Mouse (Mus musculus) midbrain, embryonic 12.5 days (tissue): Measurements from ENCODE around the gene Cldn8. TPM values are rescaled to one million over a fixed set of nuclear protein-coding genes. Genes with fewer than 3 reads are reported as not detected.

Experiments used
- ATAC-seq: fragments of 200-750 bp; cut with Nextera tagmentation; 2 replicates; pipeline ENCODE4 v1.8.0; 2017; ENCODE audit warnings: low read depth, moderate TSS enrichment, moderate library complexity; ENCODE audit not compliant: low FRiP score
- H3K27ac ChIP-seq: fragments of 300-500 bp; sonication (generic); replicated peaks from 2 replicates; pipeline ENCODE4 v1.5.1; 2016; ENCODE audit warnings: mild to moderate bottlenecking
- H3K27me3 ChIP-seq: fragments of 300-500 bp; sonication (generic); 2 replicates; pipeline ENCODE4 v1.6.1; 2016; ENCODE audit warnings: mild to moderate bottlenecking
- H3K36me3 ChIP-seq: fragments of 300-500 bp; sonication (generic); 2 replicates; pipeline ENCODE4 v1.6.1; 2016
- H3K4me1 ChIP-seq: fragments of 300-500 bp; sonication (generic); 2 replicates; pipeline ENCODE4 v1.6.1; 2016
- H3K4me2 ChIP-seq: fragments of 300-500 bp; sonication (generic); replicated peaks from 2 replicates; pipeline ENCODE4 v1.6.1; 2016; ENCODE audit warnings: mild to moderate bottlenecking, moderate library complexity
- H3K4me3 ChIP-seq: fragments of 300-500 bp; sonication (generic); 2 replicates; pipeline ENCODE4 v1.5.1; 2016; ENCODE audit warnings: mild to moderate bottlenecking
- H3K9ac ChIP-seq: fragments of 300-500 bp; sonication (generic); replicated peaks from 2 replicates; pipeline ENCODE4 v1.6.1; 2016; ENCODE audit warnings: mild to moderate bottlenecking, moderate library complexity
- H3K9me3 ChIP-seq: fragments of 300-500 bp; sonication (generic); 2 replicates; pipeline ENCODE4 v1.6.1; 2016; ENCODE audit warnings: mild to moderate bottlenecking
- WGBS: fragments of 180-500 bp; shearing (Covaris S2); methylation state at CpG from one replicate; pipeline ENCODE4 v1.1.7; 2016; 5-methylcytosine and 5-hydroxymethylcytosine counted together
- polyA plus RNA-seq: library from polyadenylated mRNA; unstranded; fragments of >200 nt; fragmentation: Nextera tagmentation; extraction: Ambion mirVana; gene quantifications from 2 replicates; pipeline ENCODE4 v1.2.1, GENCODE M21; 2016

The Cldn8 gene
- polyA plus RNA-seq, result 0.47 and 0.50 TPM in 2 replicates

GRCm38 (mm10) chr16:88563045-88563913, at the start of gene Cldn8:
Gene Cldn8, minus strand, starts transcription at chr16:88563183.
- H3K9ac ChIP-seq, result no peak within 1 kb of the TSS
- WGBS, result 72% methylated on average over 6 of the region's 6 CpGs

GRCm38 (mm10) chr16:88612712-88613111, 49.7 kb upstream of the Cldn8 start:
- H3K4me2 ChIP-seq, result no peak overlapping the region
- no peak overlapping the region for H3K4me3 ChIP-seq
- no peaks in the 10 kb centered on the region for H3K36me3 ChIP-seq
- WGBS, result 50% methylated on average over 4 of the region's 4 CpGs
- no peak overlapping the region for H3K9ac ChIP-seq
- no peaks in the 10 kb centered on the region for H3K9me3 ChIP-seq
- no peak overlapping the region for H3K27ac ChIP-seq
- no peaks in the 10 kb centered on the region for H3K27me3 ChIP-seq
- no peaks in the 10 kb centered on the region for H3K4me1 ChIP-seq
- peak; percentile 63; the same call in 1 of the 2 replicates for ATAC-seq

More at GRCm38 (mm10) chr16:88563045-88563913, at the start of gene Cldn8:
- H3K4me2 ChIP-seq, result no peak within 1 kb of the TSS
- H3K27me3 ChIP-seq, result no peaks in the 10 kb centered on the region
- no peak within 1 kb of the TSS for H3K4me3 ChIP-seq
- no peak within 1 kb of the TSS for H3K27ac ChIP-seq
- no peaks in the 10 kb centered on the region for H3K4me1 ChIP-seq
- H3K36me3 ChIP-seq, result no peaks in the 10 kb centered on the region
- no peak for ATAC-seq
- no peaks in the 10 kb centered on the region for H3K9me3 ChIP-seq

GRCm38 (mm10) chr16:88611922-88612321, 48.9 kb upstream of the Cldn8 start, which contains the start of gene Krtap24-1:
Gene Krtap24-1, minus strand, starts transcription at chr16:88612279.
- 93% methylated on average over 8 of the region's 8 CpGs for WGBS
- H3K36me3 ChIP-seq, result no peaks in the 10 kb centered on the region
- no peaks in the 10 kb centered on the region for H3K27me3 ChIP-seq
- H3K9ac ChIP-seq, result no peak within 1 kb of the TSS
- no peaks in the 10 kb centered on the region for H3K9me3 ChIP-seq
- H3K4me2 ChIP-seq, result no peak within 1 kb of the TSS
- no peak within 1 kb of the TSS for H3K27ac ChIP-seq
- H3K4me3 ChIP-seq, result no peak within 1 kb of the TSS
- ATAC-seq, result no peak
- H3K4me1 ChIP-seq, result no peaks in the 10 kb centered on the region

DNA sequence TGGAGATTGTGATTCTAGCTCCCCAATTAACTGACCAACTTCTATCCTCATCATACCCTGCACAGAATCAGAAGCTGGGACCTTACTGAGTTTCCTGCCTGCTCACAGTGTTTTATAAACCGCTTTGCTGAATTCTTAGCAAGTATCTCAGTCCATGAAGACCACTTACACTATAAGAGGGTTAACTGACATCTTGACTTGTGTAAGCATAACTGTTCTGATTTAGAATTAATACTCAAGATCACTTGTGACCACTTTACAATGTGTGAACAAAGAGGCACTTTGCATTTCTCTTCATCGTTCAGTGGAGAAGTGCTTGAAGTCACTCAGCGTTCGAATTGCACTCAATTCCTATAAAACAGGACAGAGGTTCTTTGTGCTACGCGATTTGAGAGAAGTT, 41.6 kb upstream of the Cldn8 start:
- H3K9me3 ChIP-seq, result no peaks in the 10 kb centered on the region
- H3K27ac ChIP-seq, result no peak overlapping the region
- ATAC-seq, result no peak
- no peaks in the 10 kb centered on the region for H3K27me3 ChIP-seq
- H3K4me3 ChIP-seq, result no peak overlapping the region
- H3K36me3 ChIP-seq, result no peaks in the 10 kb centered on the region
- no peak overlapping the region for H3K9ac ChIP-seq
- no peaks in the 10 kb centered on the region; the same call in 1 of the 2 replicates for H3K4me1 ChIP-seq
- 87% methylated on average over 6 of the region's 6 CpGs for WGBS
- H3K4me2 ChIP-seq, result no peak overlapping the region

- Histone ChIP-seq H3K27ac (no peak overlapping the region), H3K9me3 (no peaks in the 10 kb centered on the region), H3K36me3 (no peaks in the 10 kb centered on the region), H3K27me3 (no peaks in the 10 kb centered on the region), H3K4me3 (no peak overlapping the region), H3K4me2 (no peak overlapping the region), H3K4me1 (no peaks in the 10 kb centered on the region; the same call in 1 of the 2 replicates), H3K9ac (no peak overlapping the region)
- 41% methylated on average over 1 of the region's 1 CpGs for WGBS
- peak; percentile 56; the same call in 1 of the 2 replicates for ATAC-seq
Measured at GRCm38 (mm10) chr16:88602464-88602863, 39.5 kb upstream of the Cldn8 start.

- Histone ChIP-seq H3K9ac (no peak overlapping the region), H3K27ac (no peak overlapping the region), H3K27me3 (no peaks in the 10 kb centered on the region), H3K9me3 (no peaks in the 10 kb centered on the region), H3K36me3 (no peaks in the 10 kb centered on the region), H3K4me3 (no peak overlapping the region), H3K4me1 (no peaks in the 10 kb centered on the region; the same call in 1 of the 2 replicates), H3K4me2 (no peak overlapping the region)
- 82% methylated on average over 8 of the region's 8 CpGs for WGBS
- no peak for ATAC-seq
Measured at GRCm38 (mm10) chr16:88600303-88600702, 37.3 kb upstream of the Cldn8 start.

- H3K4me2 ChIP-seq, result no peak overlapping the region
- no peak overlapping the region for H3K4me3 ChIP-seq
- H3K9ac ChIP-seq, result no peak overlapping the region
- WGBS, result 72% methylated on average over 16 of the region's 16 CpGs
- H3K4me1 ChIP-seq, result no peaks in the 10 kb centered on the region; the same call in 1 of the 2 replicates
- no peaks in the 10 kb centered on the region for H3K27me3 ChIP-seq
- no peaks in the 10 kb centered on the region for H3K36me3 ChIP-seq
- ATAC-seq, result no peak
- H3K9me3 ChIP-seq, result no peaks in the 10 kb centered on the region
- H3K27ac ChIP-seq, result no peak overlapping the region
Measured at GRCm38 (mm10) chr16:88599504-88600237, 36.7 kb upstream of the Cldn8 start.

DNA sequence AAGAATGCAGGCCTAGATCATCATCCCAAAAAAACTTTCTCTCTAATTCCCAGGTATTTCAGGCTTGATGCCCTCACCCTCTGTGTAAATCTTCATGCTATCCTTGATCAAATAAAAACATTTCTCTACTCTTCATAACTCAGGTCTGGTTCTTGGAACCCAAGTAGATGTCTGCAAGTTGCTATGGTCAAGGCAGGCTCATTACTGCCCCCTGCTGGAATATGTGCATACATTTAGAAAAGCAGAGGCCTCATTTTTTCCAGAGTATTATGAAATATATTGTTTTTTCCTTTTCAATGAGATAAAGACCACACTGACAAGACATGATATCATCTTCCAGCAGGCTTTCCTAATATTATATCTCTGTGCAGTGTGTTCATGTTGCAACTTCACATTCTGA, 29.8 kb upstream of the Cldn8 start:
- no peak for ATAC-seq
- Histone ChIP-seq H3K27ac (no peak overlapping the region), H3K4me1 (no peaks in the 10 kb centered on the region), H3K4me3 (no peak overlapping the region), H3K4me2 (no peak overlapping the region), H3K36me3 (no peaks in the 10 kb centered on the region), H3K27me3 (no peaks in the 10 kb centered on the region), H3K9me3 (no peaks in the 10 kb centered on the region), H3K9ac (no peak overlapping the region)

GRCm38 (mm10) chr16:88583338-88583737, 20.4 kb upstream of the Cldn8 start:
- WGBS, result 90% methylated on average over 9 of the region's 9 CpGs
- Histone ChIP-seq H3K36me3 (no peaks in the 10 kb centered on the region), H3K27ac (no peak overlapping the region), H3K4me3 (no peak overlapping the region), H3K9me3 (no peaks in the 10 kb centered on the region), H3K4me1 (no peaks in the 10 kb centered on the region), H3K9ac (no peak overlapping the region), H3K27me3 (no peaks in the 10 kb centered on the region), H3K4me2 (no peak overlapping the region)
- no peak for ATAC-seq

GRCm38 (mm10) chr16:88575885-88576679, 13.1 kb upstream of the Cldn8 start:
- no peak overlapping the region for H3K4me2 ChIP-seq
- H3K4me1 ChIP-seq, result no peaks in the 10 kb centered on the region
- no peak overlapping the region for H3K4me3 ChIP-seq
- no peaks in the 10 kb centered on the region for H3K36me3 ChIP-seq
- ATAC-seq, result no peak
- no peaks in the 10 kb centered on the region for H3K9me3 ChIP-seq
- H3K27me3 ChIP-seq, result no peaks in the 10 kb centered on the region
- no peak overlapping the region for H3K9ac ChIP-seq
- H3K27ac ChIP-seq, result no peak overlapping the region
- WGBS, result 85% methylated on average over 4 of the region's 4 CpGs

DNA sequence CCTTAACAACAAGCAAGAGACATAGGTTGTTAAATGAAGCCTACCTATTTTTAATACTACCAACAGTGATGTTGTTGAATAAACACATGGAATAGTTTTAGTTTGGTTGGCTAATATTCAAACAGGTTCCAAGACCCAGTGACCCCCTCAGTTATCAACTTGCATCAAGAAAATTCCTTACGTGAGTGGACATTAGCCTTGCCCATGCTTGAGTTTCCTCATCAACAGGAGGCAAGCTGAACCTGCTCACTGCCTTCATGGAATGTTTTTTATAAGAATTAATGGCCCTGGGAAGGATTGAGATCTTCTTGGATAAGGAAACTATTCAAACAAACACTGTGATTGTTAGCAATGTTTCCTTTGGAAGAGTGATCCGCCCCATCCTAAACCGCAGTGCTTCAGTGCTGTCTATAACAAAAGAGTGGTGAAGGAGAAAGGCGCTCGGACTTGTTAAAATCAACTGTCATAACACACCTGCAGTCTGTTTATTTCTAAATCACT, 10.0 kb upstream of the Cldn8 start:
- Histone ChIP-seq H3K27me3 (no peaks in the 10 kb centered on the region), H3K27ac (no peak overlapping the region), H3K9ac (no peak overlapping the region), H3K9me3 (no peaks in the 10 kb centered on the region), H3K4me1 (no peaks in the 10 kb centered on the region), H3K4me2 (no peak overlapping the region), H3K4me3 (no peak overlapping the region), H3K36me3 (no peaks in the 10 kb centered on the region)
- no peak for ATAC-seq
- 84% methylated on average over 5 of the region's 5 CpGs for WGBS
